19 mouse cellular contexts compared by ENCODE assay signal in the genomic region with DNA sequence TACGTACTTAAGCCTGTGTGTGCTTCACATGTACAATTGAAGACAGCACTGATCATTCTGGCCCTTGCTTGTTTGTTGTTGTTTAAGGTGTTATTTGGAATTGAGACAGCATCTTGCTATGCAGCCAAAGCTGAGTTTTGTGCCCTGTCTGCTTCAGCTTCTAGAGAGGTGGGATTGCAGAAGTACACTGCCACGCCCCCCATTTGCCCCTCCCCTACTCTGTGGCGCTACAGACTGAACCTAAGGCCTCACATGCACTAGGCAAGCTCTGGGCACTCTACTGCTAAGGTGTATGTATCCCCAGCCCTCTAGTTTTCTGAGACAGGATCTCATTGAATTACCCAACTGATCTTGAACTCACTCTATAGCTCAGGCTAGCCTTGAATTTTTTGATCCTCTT. TPM values are rescaled to one million over a fixed set of nuclear protein-coding genes. Genes with fewer than 3 reads are reported as not detected.
DNase-seq lines count a peak whose midpoint lies in the region; TF ChIP-seq lines count a peak whose summit lies in the region.
"Had no signal": no experiment of that assay in that cellular context is flagged by ENCODE, and none has a peak within 500 bp of the region (broad histone marks: within the 10 kb centered on the region; RNA-seq: fewer than 3 reads in every experiment).

No protein-coding gene starts in this region.

- H3K27ac ChIP-seq in CH12.LX (ENCODE audit: insufficient read depth, low read depth) = no peak overlapping the region
- H3K27ac ChIP-seq: embryonic facial prominence, embryonic 10.5 days; embryonic facial prominence, embryonic 12.5 days; forebrain, embryonic 13.5 days; forebrain, embryonic 15.5 days had no signal

- no peaks in the 10 kb centered on the region for H3K27me3 ChIP-seq in CH12.LX (replicated peaks)
- no peaks in the 10 kb centered on the region for H3K27me3 ChIP-seq in splenic B cell, adult 2 months (ENCODE audit: control insufficient read depth, insufficient read depth, low read length, poor library complexity, severe bottlenecking)
- H3K27me3 ChIP-seq: forebrain, embryonic 15.5 days had no signal

- TF ChIP-seq RAD21 in CH12.LX (IDR thresholded peaks at IDR 0.05; ENCODE audit: low read depth, low read length) = no peak

- intact Hi-C loops in gastrocnemius, postnatal 14 days (cut with DNase I; ENCODE audit: low total_unique reads) = no loop called here

- no peak overlapping the region for H3K4me3 ChIP-seq in CH12.LX (replicated peaks in 1 of 3; ENCODE audit: low read depth in 2 of 3, low read length in 2 of 3, poor library complexity in 1 of 3)
- H3K4me3 ChIP-seq: embryonic facial prominence, embryonic 10.5 days; embryonic facial prominence, embryonic 12.5 days; forebrain, embryonic 13.5 days; forebrain, embryonic 15.5 days had no signal

- no peaks in the 10 kb centered on the region for H3K36me3 ChIP-seq in CH12.LX (replicated peaks in 1 of 2; ENCODE audit: control insufficient read depth in 1 of 2, insufficient read depth in 1 of 2, low read length in 1 of 2)
- H3K36me3 ChIP-seq in splenic B cell, adult 2 months (ENCODE audit: control insufficient read depth, insufficient read depth, low read length, poor library complexity, severe bottlenecking) = no peaks in the 10 kb centered on the region
- H3K36me3 ChIP-seq: embryonic facial prominence, embryonic 10.5 days; embryonic facial prominence, embryonic 12.5 days; forebrain, embryonic 15.5 days had no signal

- TF ChIP-seq EP300 in CH12.LX (IDR thresholded peaks at IDR 0.05; ENCODE audit: low read length) = no peak

- H3K79me2 ChIP-seq in CH12.LX (replicated peaks; ENCODE audit: control insufficient read depth, extremely low read depth, insufficient read depth, poor library complexity, severe bottlenecking) = no peaks in the 10 kb centered on the region

- no peaks in the 10 kb centered on the region for H3K9me3 ChIP-seq in CH12.LX (replicated peaks; ENCODE audit: low read length)
- H3K9me3 ChIP-seq: embryonic facial prominence, embryonic 10.5 days; embryonic facial prominence, embryonic 12.5 days; forebrain, embryonic 13.5 days; forebrain, embryonic 15.5 days had no signal

- dilution Hi-C loops in CH12.LX (cut with MboI; ENCODE audit: extremely low pct_ligation_motif_present, extremely low pct_unique_long_range_greater_than_20kb, low sequenced_read_pairs) = no loop called here

- peaks cover 18 to 61% of the 10 kb centered on the region in 2 experiments for H3K4me1 ChIP-seq in CH12.LX (ENCODE audit: control insufficient read depth in 1 of 2, insufficient read depth in 2 of 2)
- H3K4me1 ChIP-seq: embryonic facial prominence, embryonic 12.5 days; forebrain, embryonic 15.5 days had no signal

- H3K4me2 ChIP-seq in CH12.LX (ENCODE audit: insufficient read depth, low read depth, poor library complexity, severe bottlenecking) = no peak overlapping the region
- H3K4me2 ChIP-seq: embryonic facial prominence, embryonic 12.5 days; forebrain, embryonic 13.5 days; forebrain, embryonic 15.5 days had no signal

- no peak overlapping the region for H3K9ac ChIP-seq in CH12.LX (ENCODE audit: insufficient read depth, low read depth)
- H3K9ac ChIP-seq: embryonic facial prominence, embryonic 12.5 days; forebrain, embryonic 13.5 days; forebrain, embryonic 15.5 days; forebrain, postnatal 0 days had no signal

- DNase-seq in A20 (ENCODE audit: low read depth, low spot score) (peak; percentile 3), CH12.LX (ENCODE audit: extremely low read depth) (peak; percentile 52), MEL-GATA-1-ER (ENCODE audit: extremely low read depth, low read depth) (peak; percentile 38)
- DNase-seq in splenic B cell, adult 2 months (ENCODE audit: low read depth, low spot score) = peak; percentile 1
- DNase-seq in gastrocnemius, postnatal 14 days = no peak
- DNase-seq in adrenal gland, postnatal 25 days = no peak
- DNase-seq in cerebellum, postnatal 10 days = no peak
- DNase-seq: adrenal gland, adult 8-10 months; adrenal gland, postnatal 14 days; cerebellum, adult 11 months; cerebellum, adult 18-20 months; cerebellum, adult 8-10 months; cerebellum, adult 9-11 months; cerebellum, postnatal 25 days; forebrain, postnatal 0 days had no signal

- in situ Hi-C loops in CH12.LX (cut with MboI; ENCODE audit: low pct_ligation_motif_present, low pct_unique_long_range_greater_than_20kb, low sequenced_read_pairs) = no loop called here

- no peak for TF ChIP-seq POLR2A in CH12.LX (IDR thresholded peaks at IDR 0.05; ENCODE audit: low read depth, low read length)

- no peak for TF ChIP-seq CTCF in CH12.LX (conservative IDR thresholded peaks at IDR 0.05 in 1 of 2, IDR thresholded peaks at IDR 0.05 in 1 of 2; ENCODE audit: low read depth in 2 of 2, low read length in 2 of 2)

TF ChIP-seq in CH12.LX, 34 proteins besides CTCF, POLR2A, EP300 and RAD21:
- TF ChIP-seq KAT2A (IDR thresholded peaks at IDR 0.05; ENCODE audit: insufficient replicate concordance, low read length) (no peak), ZKSCAN1 (IDR thresholded peaks at IDR 0.05; ENCODE audit: borderline replicate concordance, low read depth, low read length) (no peak), PAX5 (IDR thresholded peaks at IDR 0.05; ENCODE audit: low read length) (no peak), MXI1 (IDR thresholded peaks at IDR 0.05; ENCODE audit: low read depth, low read length) (no peak), HCFC1 (IDR thresholded peaks at IDR 0.05; ENCODE audit: low read depth, low read length) (no peak), MAX (IDR thresholded peaks at IDR 0.05; ENCODE audit: low read length) (no peak), ELF1 (IDR thresholded peaks at IDR 0.05; ENCODE audit: low read depth, low read length) (no peak), MYC (IDR thresholded peaks at IDR 0.05; ENCODE audit: low read depth, low read length) (no peak), MEF2A (IDR thresholded peaks at IDR 0.05; ENCODE audit: borderline replicate concordance, low read depth, low read length) (no peak), JUN (IDR thresholded peaks at IDR 0.05; ENCODE audit: insufficient read depth, low read depth, low read length) (no peak), JUND (conservative IDR thresholded peaks at IDR 0.05; ENCODE audit: low read depth, low read length) (no peak)
TF ChIP-seq in CH12.LX: peak in this region for 0.

RNA-seq across cellular contexts. Expression of a gene that starts 35.4 kb away (rescaled TPM):
- 0.13 and 0.51 TPM in 2 replicates for total RNA-seq in CH12.LX (2012; rRNA removed)
- 0.42 and 0.55 TPM in 2 replicates for total RNA-seq in CH12.LX (2014; rRNA removed)
- 0.79 and 1.0 TPM in 2 replicates for polyA plus RNA-seq in CH12.LX (2012; ENCODE audit: insufficient read length, low read depth)
- 1 to 10 TPM; 1.2 to 2.0 TPM for total RNA-seq in gastrocnemius, postnatal 14 days (2021)
- total RNA-seq in adrenal gland, postnatal 25 days (2021) = 6.1 and 8.9 TPM in 2 replicates

Comparison
In these comparisons a context has a peak if more than half of its experiments do, and no peak if none do; other contexts are left out.
1. DNase-seq: peak in A20 (single experiment), CH12.LX (single experiment), MEL-GATA-1-ER (single experiment) and splenic B cell, adult 2 months (single experiment); none in gastrocnemius, postnatal 14 days (single experiment), adrenal gland, postnatal 25 days (single experiment) and cerebellum, postnatal 10 days (0 of 2).